Mouse (Mus musculus) stomach, embryonic 15.5 days (tissue): ENCODE data around the gene Fars2. TPM values are rescaled to one million over a fixed set of nuclear protein-coding genes. Genes with fewer than 3 reads are reported as not detected.

ENCODE experiments used
- ATAC-seq: fragments of 200-750 bp; cut with Nextera tagmentation; 2 replicates; pipeline ENCODE4 v1.8.0; 2017; ENCODE audit warnings: low read depth, moderate number of reproducible peaks, moderate TSS enrichment; ENCODE audit not compliant: insufficient read depth, low FRiP score
- H3K27ac ChIP-seq: fragments of 300-500 bp; sonication (generic); 2 replicates; pipeline ENCODE4 v1.5.1; 2015; ENCODE audit warnings: mild to moderate bottlenecking, inconsistent platforms
- H3K27me3 ChIP-seq: fragments of 300-500 bp; sonication (generic); replicated peaks from 2 replicates; pipeline ENCODE4 v1.6.1; 2015; ENCODE audit warnings: inconsistent platforms
- H3K36me3 ChIP-seq: fragments of 300-500 bp; sonication (generic); 2 replicates; pipeline ENCODE4 v1.6.1; 2015; ENCODE audit warnings: inconsistent platforms
- H3K4me1 ChIP-seq: fragments of 300-500 bp; sonication (generic); 2 replicates; pipeline ENCODE4 v1.6.1; 2015; ENCODE audit warnings: inconsistent platforms
- H3K4me2 ChIP-seq: fragments of 300-500 bp; sonication (generic); 2 replicates; pipeline ENCODE4 v1.6.1; 2015; ENCODE audit warnings: mild to moderate bottlenecking, inconsistent platforms
- H3K4me3 ChIP-seq: fragments of 300-500 bp; sonication (generic); replicated peaks from 2 replicates; pipeline ENCODE4 v1.5.1; 2015; ENCODE audit warnings: inconsistent platforms
- H3K9ac ChIP-seq: fragments of 300-500 bp; sonication (generic); 2 replicates; pipeline ENCODE4 v1.6.1; 2015; ENCODE audit warnings: inconsistent platforms
- H3K9me3 ChIP-seq: fragments of 300-500 bp; sonication (generic); 2 replicates; pipeline ENCODE4 v1.6.1; 2016; ENCODE audit warnings: inconsistent platforms
- WGBS: fragments of 180-500 bp; shearing (Covaris S2); methylation state at CpG from one replicate; pipeline ENCODE4 v1.1.7; 2015; 5-methylcytosine and 5-hydroxymethylcytosine counted together
- polyA plus RNA-seq: library from polyadenylated mRNA; unstranded; fragments of >200 nt; fragmentation: Nextera tagmentation; extraction: Ambion mirVana; gene quantifications from 2 replicates; pipeline ENCODE4 v1.2.1, GENCODE M21; 2015

Fars2 gene
- polyA plus RNA-seq, 1 experiment from 2014 or later, result 39.5 TPM

- Histone ChIP-seq H3K27me3 (peaks cover 12% of the 10 kb centered on the region), H3K36me3 (no peaks in the 10 kb centered on the region), H3K9me3 (no peaks in the 10 kb centered on the region), H3K4me3 (no peak overlapping the region), H3K4me1 (no peaks in the 10 kb centered on the region), H3K9ac (no peak overlapping the region), H3K4me2 (no peak overlapping the region), H3K27ac (no peak overlapping the region)
- 66% methylated on average over 3 of the region's 3 CpGs for WGBS
- ATAC-seq, result no peak
Observed at GRCm38 (mm10) chr13:36717376-36717775, 600.2 kb downstream of the Fars2 start.

GRCm38 (mm10) chr13:36720297-36721017 is 603.2 kb downstream of the Fars2 start:
- WGBS, result 88% methylated on average over 5 of the region's 5 CpGs
- ATAC-seq, result no peak
- peaks cover 43% of the 10 kb centered on the region for H3K27me3 ChIP-seq

GRCm38 (mm10) chr13:36722309-36722708 is 605.1 kb downstream of the Fars2 start:
- Histone ChIP-seq H3K4me2 (no peak overlapping the region), H3K4me3 (no peak overlapping the region), H3K9ac (no peak overlapping the region), H3K9me3 (no peaks in the 10 kb centered on the region), H3K36me3 (no peaks in the 10 kb centered on the region), H3K4me1 (peaks cover 17% of the 10 kb centered on the region), H3K27me3 (peaks cover 56% of the 10 kb centered on the region), H3K27ac (no peak overlapping the region)
- ATAC-seq, result no peak

More at GRCm38 (mm10) chr13:36720297-36721017, 603.2 kb downstream of the Fars2 start:
- Histone ChIP-seq H3K4me3 (no peak overlapping the region), H3K9me3 (no peaks in the 10 kb centered on the region), H3K9ac (no peak overlapping the region), H3K4me1 (peaks cover 8% of the 10 kb centered on the region), H3K27ac (no peak overlapping the region), H3K4me2 (no peak overlapping the region), H3K36me3 (no peaks in the 10 kb centered on the region)

DNA sequence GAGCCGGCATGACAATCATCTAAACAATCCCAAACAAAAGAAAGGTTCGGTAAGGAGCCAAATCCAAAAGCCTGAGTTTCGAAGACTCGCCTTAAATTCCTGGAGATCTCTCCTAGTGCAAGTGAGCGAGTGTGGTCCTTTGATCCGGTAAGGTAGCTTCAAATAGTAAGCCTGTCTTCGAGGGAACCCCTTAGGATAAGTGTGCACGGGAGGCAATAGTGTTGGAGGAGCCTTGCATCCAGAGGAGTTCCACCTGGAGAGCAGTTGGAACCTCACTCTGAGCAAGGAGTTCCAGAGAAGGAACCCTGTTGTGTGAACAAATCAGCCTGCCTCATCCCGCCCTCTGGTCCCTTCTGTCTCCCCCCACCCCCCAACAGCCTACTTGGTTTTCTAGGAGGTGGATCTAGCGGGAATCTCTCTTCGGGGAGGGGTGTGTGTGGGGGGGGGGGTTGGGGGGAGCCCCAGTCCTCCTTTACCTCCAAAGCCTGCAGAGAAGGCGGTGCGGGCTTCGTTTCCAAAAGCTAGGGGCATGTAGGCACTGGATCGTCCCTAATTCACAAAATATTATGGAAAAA is 606.6 kb downstream of the Fars2 start:
- Histone ChIP-seq H3K4me3 (no peak overlapping the region), H3K27ac (no peak overlapping the region), H3K4me1 (peaks cover 17% of the 10 kb centered on the region), H3K36me3 (no peaks in the 10 kb centered on the region), H3K27me3 (peaks cover 69% of the 10 kb centered on the region), H3K4me2 (no peak overlapping the region), H3K9me3 (no peaks in the 10 kb centered on the region), H3K9ac (no peak overlapping the region)
- ATAC-seq, result no peak
- 4% methylated on average over 15 of the region's 15 CpGs for WGBS

- H3K9me3 ChIP-seq, result no peaks in the 10 kb centered on the region
- ATAC-seq, result no peak
- H3K4me3 ChIP-seq, result peak overlapping the region; percentile 22
- 4% methylated on average over 40 of the region's 40 CpGs for WGBS
- peaks cover 17% of the 10 kb centered on the region for H3K4me1 ChIP-seq
- H3K36me3 ChIP-seq, result no peaks in the 10 kb centered on the region
- no peak overlapping the region for H3K9ac ChIP-seq
- H3K27me3 ChIP-seq, result peaks cover 79% of the 10 kb centered on the region
- H3K4me2 ChIP-seq, result peak overlapping the region; percentile 51
- H3K27ac ChIP-seq, result no peak overlapping the region
Observed at GRCm38 (mm10) chr13:36724533-36725470, 607.6 kb downstream of the Fars2 start.

DNA sequence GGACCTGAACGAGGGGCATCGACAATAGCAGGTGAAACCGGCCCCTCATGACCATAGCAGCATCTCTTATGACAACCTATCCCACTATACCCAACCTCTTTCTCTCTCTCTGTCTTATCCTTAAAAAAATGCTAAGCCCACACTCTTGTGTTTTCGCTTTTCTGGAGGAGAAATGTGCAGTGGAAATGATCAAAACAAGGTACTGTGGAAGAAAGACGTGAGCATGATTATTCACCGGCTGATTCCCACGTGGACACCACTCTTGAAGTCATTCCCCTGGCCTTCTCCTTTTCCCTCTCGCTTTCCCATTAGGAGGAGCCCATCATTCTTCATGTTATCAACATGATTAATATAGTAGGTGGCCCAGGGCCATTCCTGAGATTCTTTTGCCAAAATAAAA is 608.7 kb downstream of the Fars2 start:
- ATAC-seq, result no peak
- H3K27me3 ChIP-seq, result peaks cover 88% of the 10 kb centered on the region
- no peak overlapping the region for H3K4me3 ChIP-seq
- no peak overlapping the region for H3K4me2 ChIP-seq
- no peak overlapping the region for H3K27ac ChIP-seq
- peaks cover 17% of the 10 kb centered on the region for H3K4me1 ChIP-seq
- 9% methylated on average over 8 of the region's 8 CpGs for WGBS
- H3K9me3 ChIP-seq, result no peaks in the 10 kb centered on the region
- H3K36me3 ChIP-seq, result no peaks in the 10 kb centered on the region
- no peak overlapping the region for H3K9ac ChIP-seq

DNA sequence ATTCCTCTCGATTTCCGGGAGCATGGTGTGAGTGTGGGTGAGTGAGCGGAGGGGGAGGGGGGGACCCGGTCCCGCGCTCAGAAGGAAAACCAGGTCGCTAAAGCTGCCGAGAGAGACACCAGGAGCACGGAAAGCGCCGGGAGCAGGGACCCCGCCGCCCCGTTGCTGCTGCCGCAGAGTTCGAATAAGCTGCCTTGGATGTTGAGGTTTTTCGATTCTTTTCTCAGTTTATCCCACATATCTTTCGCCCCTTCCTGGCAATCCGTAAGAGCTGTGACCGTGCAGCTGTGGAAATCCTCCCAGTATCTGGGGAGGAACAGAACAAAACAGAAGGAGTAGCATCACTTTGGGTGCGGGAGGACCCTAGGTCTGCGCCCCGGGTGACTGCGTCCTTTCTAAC is 609.3 kb downstream of the Fars2 start:
- Histone ChIP-seq H3K36me3 (no peaks in the 10 kb centered on the region), H3K4me2 (peak overlapping the region; percentile 49), H3K27me3 (peaks cover 91% of the 10 kb centered on the region), H3K4me1 (peaks cover 17% of the 10 kb centered on the region), H3K4me3 (peak overlapping the region; percentile 21), H3K9me3 (no peaks in the 10 kb centered on the region), H3K27ac (no peak overlapping the region), H3K9ac (no peak overlapping the region)
- no peak for ATAC-seq
- WGBS, result 1% methylated on average over 24 of the region's 24 CpGs

GRCm38 (mm10) chr13:36726951-36727778 is 610.0 kb downstream of the Fars2 start:
- H3K4me1 ChIP-seq, result peaks cover 17% of the 10 kb centered on the region
- peaks cover 85% of the 10 kb centered on the region for H3K27me3 ChIP-seq
- H3K9ac ChIP-seq, result no peak overlapping the region

DNA sequence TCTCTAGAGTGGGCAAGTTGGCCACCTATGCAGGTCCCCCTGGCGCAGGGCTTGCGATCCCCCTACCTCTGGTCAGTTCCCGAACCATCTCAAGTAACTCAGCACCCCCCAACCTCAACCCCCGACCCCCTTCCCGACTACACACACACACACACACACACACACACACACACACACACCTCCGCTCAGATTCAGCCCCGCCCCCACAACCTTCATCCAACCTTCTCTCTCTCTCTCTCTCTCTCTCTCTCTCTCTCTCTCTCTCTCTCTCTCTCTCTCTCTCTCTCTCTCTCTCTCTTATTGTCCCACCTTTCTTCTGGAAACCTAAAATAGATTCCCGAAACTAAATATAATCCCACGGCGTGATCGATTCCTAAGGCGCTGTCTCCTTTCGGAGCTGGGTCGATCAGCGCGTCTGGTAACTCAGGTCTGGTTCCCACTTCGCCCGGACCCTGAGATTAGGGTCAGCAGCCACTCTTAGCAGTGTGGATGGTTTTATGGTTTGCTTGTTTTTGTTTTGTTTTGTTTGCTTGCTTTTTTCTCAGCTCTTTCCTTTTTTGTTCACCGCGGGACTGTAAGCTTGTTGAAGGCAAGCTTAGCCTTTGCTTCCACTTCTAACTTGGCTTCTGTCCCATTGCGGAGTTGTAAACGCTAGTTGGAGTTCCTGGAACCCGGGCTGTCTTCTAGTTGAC is 610.7 kb downstream of the Fars2 start:
- Histone ChIP-seq H3K27ac (no peak overlapping the region), H3K4me1 (peaks cover 17% of the 10 kb centered on the region), H3K4me3 (0 out of 2 replicates have a peak overlapping the region, but pooled peaks have one; percentile 21), H3K4me2 (peak overlapping the region; percentile 49; the same call in 1 of the 2 replicates), H3K9me3 (no peaks in the 10 kb centered on the region), H3K36me3 (no peaks in the 10 kb centered on the region), H3K27me3 (peaks cover 85% of the 10 kb centered on the region), H3K9ac (no peak overlapping the region)
- no peak for ATAC-seq
- WGBS, result 3% methylated on average over 22 of the region's 23 CpGs

More at GRCm38 (mm10) chr13:36726951-36727778, 610.0 kb downstream of the Fars2 start:
- Histone ChIP-seq H3K36me3 (no peaks in the 10 kb centered on the region), H3K27ac (no peak overlapping the region), H3K4me2 (peak overlapping the region; percentile 49), H3K4me3 (peak overlapping the region; percentile 21), H3K9me3 (no peaks in the 10 kb centered on the region)
- 1% methylated on average over 34 of the region's 34 CpGs for WGBS
- ATAC-seq, result no peak

DNA sequence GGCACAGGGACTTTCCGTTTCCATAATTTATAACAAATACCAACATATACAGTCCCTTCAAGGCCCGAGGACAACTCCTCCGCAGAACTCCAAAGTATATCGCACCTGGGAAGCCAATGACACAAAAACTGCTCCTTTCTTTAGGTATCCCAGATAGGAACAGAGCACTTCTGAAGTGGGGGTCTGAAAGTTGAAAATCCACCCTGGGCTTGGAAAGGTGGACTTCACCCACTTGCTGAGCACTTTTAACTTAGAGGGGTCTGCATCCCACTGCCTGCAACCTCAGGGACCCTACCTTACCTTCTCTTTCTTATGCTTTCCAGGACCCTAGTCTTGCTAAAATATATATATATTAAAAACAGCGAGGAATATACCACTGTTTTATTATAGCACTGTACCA is 611.3 kb downstream of the Fars2 start:
- 16% methylated on average over 5 of the region's 5 CpGs for WGBS
- H3K36me3 ChIP-seq, result no peaks in the 10 kb centered on the region
- peaks cover 82% of the 10 kb centered on the region for H3K27me3 ChIP-seq
- no peak overlapping the region for H3K9ac ChIP-seq
- H3K27ac ChIP-seq, result no peak overlapping the region
- no peak for ATAC-seq
- no peak overlapping the region for H3K4me2 ChIP-seq
- H3K9me3 ChIP-seq, result no peaks in the 10 kb centered on the region
- H3K4me3 ChIP-seq, result no peak overlapping the region
- H3K4me1 ChIP-seq, result peaks cover 17% of the 10 kb centered on the region
